Mouse (Mus musculus): ENCODE measurements around the gene Ccdc85a. TPM values are rescaled to one million over a fixed set of nuclear protein-coding genes. Genes with fewer than 3 reads are reported as not detected.

Ccdc85a gene
- 2.2 and 2.4 TPM in 2 replicates for total RNA-seq (2021)
- long read RNA-seq, full-length matches to known transcripts: 2 of 5 reads
- long read RNA-seq, partial matches to known transcripts: 1 of 5 reads
- long read RNA-seq, other reads (novel, unspliced or antisense): 2 of 5 reads

DNA sequence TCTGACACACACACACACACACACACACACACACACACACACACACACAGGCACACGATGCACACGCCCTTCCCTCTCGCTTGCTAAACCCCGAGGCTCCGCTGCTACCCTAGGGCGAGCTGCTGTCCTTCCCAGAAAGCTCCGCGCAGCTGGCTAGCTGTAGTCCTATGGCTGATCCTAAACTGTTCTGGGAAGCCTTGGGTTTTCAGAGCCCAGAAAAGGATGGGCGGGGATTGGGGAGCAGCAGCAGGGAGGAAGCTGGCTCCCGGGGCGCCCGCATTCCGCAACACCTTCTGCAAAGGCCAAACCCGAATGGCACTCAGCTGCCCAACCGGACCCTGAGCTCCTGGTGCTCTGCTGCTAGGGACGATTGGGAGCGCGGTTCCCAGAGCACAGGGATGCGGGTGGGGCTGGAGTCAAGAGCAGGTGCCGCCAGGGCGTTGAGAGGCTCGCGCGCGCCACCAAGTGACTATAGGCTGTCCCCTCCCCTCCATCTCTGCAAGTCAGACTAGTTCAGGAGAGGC lies at the start of gene Ccdc85a:
Gene Ccdc85a (minus strand): TSS at position 414 of the 524 bp plus-strand sequence.
- DNase-seq: peak; percentile 84

DNA sequence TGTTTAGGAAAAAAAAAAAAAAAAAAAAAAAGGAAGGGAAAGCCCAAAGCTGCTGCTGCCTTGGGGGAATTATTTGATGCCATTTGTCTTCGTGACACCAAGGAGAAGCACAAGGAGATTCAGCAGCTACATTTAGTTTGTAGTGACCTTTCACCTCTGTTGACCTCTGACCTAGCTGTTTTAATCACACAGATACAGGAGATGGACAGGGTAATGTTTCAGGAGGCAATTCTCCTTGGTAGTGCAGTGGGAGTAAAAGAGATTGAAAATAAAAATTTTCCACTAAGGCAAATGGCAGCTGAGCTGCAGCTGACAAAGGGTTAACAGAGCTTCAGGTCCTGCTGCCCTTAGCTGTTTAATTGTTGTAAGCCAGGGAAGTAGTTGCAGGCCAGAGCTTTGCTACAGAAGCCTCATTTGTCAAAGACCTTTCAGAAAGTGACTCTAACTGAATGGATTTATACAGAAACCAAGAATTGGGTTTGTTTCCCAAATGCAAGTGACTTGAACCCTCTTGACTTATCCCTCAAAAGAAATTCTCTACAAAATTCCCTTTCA lies 49.5 kb upstream of the Ccdc85a start:
- DNase-seq: no peak

DNA sequence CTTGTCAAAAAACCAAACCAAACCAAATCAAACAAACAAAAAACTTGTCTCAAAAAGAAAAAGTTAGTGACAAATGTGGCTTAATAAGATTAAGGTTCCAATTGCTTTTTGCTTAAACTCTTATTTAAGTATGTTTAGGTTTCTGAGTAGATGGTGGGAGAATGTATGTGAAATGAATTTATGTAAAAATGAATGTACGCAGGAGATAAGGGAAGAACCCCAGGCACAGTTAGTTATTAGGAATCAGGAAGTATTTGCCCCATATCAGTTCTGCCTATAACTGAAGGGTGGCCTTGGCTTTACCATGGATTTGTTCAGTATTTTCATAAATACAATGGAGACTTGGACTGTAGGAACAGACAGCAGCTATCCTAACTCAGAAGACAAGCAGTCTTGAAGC lies 49.0 kb upstream of the Ccdc85a start:
- no peak for DNase-seq

DNA sequence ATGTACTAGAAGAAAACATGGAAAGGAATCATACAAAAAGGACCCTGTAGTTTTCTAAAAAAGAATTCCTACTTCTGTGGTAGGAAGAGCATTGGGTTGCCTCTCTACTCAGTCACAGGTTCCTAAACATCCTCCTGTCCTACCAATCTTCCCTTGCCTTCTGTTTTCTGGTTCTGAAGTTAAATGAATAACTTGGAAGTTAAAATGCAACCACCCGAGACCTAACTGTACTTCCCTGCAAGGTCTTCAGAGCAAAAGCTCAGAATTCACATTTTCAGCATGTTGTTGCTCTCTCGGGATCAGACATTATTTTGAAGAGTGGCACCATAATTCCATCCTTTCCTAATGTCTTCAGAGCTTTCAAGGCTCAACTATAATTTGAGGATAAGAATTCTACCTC lies 46.6 kb upstream of the Ccdc85a start:
- DNase-seq: no peak

DNA sequence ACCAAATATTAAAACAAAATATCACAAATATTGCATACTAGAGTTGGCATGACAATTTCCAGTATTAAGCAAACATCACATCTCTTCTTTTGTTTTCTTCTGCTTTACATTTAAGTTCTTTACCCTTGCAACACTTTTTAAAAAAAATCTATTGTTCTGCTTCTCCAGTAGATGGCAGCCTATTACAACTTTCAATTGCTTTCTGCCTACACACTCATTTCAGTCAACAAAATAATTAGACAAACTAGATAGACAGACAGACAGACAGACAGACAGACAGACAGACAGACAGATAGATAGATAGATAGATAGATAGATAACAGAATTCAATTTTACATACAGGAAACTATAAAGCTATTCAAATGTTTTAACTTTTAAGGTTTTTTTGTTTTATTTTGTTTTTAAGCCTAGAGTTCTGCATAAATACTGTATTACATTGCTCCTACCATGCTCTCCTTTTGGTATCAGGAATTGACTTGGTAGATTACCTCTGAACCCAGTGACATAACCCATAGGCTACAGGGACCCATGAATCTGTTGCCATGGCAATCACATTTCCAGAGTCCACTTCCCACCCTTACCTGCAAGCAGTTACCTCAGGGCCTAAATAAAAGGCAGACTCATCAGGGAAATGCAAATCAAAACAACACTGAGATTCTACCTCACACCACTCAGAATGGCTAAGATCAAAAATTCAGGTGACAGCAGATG lies 26.8 kb upstream of the Ccdc85a start:
- DNase-seq: no peak

DNA sequence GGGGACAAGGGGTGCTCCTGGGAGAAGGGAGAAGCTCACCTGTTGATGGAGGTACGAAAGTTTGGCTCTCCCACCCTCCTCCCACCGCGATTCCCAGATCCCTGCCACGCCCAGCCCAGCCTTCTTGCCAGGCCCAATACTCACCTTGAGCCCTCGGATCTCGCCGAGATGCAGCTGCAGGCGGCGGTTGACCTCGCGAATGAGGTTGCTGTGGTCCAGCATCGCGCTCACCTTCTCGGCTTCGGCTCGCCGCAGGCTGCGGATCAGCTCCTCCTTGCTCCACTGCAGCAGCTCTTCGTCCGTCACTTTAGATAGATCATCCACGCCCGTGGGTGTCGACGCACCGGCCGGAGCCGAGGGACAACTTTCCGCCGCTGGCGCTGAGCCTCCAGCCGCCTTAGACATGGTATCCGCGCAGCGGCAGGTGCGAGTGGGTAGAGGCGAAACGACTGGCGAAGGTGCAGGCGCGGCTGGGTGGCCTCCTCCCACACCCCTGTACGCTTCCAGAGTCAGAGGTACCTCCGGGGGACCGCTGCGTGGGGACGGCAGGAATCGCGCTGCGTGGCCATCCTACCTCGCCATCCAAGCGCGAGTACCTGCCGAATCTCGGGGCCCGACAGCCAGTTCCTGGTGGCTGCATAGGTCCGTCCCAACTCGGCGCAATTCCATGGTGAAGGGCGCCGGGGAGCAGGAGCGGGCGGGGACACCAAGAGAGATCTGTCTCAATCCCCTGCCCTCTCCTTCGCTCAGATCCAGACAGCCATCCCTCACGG lies 800 bp downstream of the Ccdc85a start:
- DNase-seq: peak; percentile 17

DNA sequence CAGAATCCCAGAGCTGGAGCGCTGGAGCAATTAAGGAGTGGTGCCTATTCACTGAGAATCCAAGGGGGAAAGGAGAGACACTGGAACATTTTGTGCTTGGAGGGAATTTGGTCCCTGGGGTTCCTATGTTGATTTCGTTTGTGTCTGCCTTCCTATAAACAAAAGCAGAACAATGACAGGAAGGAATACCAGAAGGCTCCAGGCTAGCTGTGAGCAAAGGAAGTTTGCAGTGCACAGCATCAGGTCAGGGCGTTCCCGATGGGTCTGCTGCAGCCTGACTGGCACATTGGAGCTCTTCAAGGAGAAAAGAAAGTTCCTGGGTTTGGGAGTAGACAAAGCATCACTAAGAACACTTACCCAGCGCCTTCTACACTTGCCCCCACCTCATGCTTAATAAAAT lies 1.9 kb downstream of the Ccdc85a start:
- no peak for DNase-seq

DNA sequence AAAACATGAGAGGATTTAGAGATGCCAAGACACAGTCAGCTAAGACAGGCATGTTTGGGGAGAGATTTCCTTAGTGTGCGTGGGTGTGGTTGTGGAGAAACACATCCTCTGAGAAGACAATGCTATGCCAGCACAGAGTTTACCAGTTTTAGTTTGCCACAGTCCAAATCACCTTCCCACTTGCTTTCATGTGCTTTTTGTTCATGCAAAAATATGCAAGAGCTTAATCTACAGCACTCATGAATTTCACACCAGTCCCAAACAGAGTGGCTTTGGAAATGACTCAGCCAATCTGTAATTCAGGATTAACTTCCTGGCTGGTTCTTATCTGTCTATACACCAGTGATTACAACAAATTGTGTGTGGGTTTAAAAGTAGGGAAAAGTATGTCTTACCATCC lies 11.7 kb downstream of the Ccdc85a start:
- no peak for DNase-seq

DNA sequence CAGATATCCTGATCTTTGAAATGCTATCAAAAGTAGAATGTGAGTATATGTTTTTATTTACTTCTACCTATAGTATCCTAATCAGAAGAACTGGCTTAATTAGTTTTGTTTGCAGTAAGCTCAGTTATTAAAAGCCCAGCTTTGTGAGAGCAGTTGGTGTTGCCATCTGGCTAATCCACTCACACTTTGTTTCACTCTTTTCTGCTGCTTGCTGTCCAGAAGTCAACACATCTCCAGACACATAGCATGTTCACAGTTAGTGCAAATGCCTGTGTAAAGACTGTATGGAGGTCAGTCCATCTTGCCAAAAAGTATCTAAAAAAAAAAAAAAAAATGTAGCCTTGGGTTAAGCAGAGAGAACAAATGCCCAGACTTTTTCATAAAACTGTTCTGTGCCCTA lies 27.7 kb downstream of the Ccdc85a start:
- no peak for DNase-seq

DNA sequence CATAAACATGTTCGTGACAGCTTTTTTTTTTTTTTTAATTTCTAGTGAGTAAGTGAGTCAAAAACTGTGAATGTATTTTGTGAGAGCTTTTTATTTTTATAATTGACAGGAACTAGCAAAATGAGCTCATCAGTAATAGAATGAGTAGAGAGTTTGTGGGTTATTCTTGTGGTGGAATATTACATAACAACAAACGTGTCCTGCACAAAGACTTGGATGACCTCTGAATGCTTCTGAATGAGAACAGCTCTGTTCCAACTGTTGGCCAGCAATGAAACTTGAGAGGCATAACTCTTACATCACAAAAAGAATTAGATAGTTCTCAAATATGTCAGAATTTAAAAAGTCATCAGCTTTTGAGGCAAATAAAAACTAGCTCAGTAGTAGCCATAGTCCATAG lies 40.7 kb downstream of the Ccdc85a start:
- no peak for DNase-seq

DNA sequence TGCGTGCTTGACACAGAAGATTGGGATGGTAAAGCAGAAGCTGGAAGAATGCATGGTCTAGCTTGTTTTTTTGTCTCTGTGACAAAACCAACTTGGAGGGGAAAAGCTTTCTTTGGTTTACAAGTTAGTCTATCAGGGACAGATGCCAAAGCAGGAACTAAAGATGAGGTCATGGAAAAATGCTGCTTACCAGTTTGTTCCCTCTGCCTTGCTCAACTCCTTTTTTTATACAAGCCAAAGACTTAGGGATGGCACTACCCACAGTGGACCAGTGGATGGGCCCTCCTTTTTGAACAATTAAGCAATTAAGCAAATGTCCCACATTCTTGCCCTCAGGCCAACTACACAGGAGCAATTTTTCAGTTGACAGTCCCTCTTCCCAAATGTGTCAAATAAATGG lies 42.8 kb downstream of the Ccdc85a start:
- DNase-seq: no peak

DNA sequence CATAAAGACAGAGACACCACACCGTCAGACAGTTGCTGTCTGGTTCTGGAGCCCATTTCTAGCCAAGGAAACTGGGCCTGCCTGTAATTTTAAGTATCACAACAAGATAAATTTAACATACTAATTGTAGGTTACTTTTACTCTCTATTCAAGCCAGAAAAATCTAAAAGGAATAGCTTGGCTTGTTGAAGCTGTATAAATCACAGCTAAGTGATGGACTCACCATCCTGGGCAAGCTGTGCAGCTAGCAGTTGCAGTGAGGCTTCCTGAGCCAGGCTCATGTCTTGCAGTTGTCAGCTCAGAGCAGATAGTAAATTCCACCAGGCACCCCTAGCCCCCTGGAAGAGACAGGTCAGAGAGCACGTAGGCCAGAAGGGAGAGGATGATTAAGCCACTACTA lies 50.8 kb downstream of the Ccdc85a start:
- DNase-seq: no peak

DNA sequence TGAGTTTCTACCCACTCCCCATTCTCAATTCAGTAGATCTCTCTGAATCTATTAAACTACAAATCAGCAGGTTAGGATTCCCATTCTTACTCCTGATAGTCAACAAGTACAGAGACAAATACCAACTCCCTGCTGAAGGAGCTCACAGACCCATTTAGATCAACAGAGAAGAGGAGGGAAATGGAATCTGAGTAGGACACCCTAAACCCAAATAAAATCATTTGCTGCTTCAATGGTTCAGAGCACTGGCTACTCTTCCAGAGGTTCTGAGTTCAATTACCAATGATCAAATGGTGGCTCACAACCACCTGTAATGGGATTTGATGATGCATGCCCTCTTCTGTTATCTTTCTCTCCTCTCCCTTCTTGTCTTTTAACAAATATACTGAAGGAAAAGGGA lies 82.9 kb downstream of the Ccdc85a start:
- DNase-seq: no peak

DNA sequence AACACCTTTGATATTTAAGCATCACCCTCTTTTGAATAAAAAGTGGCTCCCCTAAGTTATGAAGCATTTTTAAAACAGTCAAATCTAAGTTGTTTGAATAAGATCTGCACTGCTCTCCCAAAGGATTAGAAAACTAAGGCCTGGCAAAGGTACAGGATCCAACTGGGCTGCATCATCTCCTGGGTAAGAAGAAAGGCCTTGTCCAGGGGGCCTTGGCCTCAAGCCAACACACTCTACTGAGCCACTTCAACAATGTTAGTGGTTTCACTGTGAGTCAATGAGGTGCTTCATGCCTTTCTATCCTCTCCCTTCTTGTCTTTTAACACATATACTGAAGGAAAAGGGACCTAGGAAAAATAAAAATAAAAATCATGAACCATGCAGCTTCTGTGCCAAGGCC lies 87.1 kb downstream of the Ccdc85a start:
- DNase-seq: no peak

DNA sequence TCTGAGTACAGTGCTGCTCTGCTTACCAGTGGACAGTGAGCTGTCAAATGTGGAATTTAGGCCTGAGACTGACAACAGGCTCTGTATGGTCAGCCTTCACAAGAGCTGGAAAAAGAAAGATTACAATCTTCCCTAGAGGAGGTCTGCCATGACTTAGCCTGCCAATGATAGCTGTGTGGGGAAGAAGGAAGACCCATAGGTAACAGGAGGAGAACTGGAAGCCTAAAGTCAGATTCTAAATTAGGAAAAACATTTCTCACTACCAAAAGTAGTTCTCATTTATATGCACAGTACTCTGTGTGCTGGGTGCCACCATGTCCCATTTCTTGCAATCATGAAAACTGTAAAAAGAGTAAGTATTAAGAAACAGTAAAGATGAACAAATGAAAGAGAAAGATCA lies 90.8 kb downstream of the Ccdc85a start:
- DNase-seq: no peak

DNA sequence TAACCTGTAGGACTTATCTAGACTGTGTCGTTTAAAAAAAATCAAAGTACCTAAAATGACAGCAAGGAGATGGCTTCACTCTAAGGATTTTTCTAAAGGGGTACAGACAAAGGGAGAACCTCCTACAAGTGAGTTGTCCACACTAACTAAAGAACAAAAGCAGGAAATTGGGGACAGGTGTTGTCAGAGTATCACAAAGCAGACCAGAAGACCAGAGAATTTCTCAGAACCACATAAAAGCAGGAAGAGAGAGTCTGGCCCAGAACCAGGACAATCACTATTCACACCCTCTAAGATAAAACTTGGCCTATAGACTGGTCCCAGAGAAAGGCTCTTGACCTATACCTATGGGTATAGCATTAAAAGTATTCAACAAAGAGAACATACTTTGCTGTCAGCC lies 92.8 kb downstream of the Ccdc85a start:
- DNase-seq: no peak

DNA sequence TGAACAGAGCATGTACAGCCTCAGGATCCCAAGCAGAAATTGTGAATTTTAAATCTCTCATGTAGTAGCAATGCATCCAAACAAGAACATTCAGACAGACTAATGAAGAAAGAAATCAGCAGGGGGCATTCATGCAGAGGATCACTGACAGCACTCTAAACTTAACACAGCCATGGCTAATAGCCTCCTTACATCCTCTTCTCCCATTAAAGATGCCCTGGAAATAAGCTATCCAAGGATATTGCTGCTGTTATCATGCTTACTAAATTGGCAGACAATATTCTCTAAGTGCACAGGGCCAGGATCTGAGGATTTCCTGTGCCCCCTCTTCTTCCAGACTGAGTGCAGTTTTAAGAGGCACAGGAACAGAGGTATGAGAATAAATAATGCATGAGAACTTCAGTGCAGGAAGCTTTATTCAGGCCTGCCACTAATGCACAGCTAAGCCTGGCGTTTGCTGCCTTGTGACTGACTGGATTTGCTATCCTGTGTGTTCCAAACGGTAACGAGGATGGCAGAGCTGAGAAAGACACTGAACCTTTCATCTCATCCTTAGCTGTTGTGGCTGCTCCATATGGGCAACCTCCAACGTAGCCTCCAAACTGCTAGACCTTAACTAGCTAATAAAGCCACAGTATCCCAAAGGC lies 99.9 kb downstream of the Ccdc85a start:
- DNase-seq: no peak

DNA sequence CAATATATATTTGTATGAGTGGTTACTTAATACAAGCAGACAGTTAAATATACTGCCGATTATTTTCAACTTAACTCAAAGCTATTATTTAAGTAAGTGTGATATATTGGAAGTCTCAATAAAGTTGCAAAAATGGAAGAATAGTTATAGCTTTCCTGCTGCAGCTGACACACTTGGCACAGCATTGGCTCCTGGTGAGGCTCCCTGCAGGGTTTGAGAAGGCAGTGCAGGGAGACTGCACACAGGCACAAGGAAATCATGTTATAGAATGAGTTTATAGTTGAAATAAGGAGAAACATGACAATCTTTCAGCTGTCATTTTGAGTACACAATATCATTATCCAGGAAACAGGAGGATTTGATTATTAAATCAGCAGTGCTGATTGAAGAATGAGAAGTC lies 107.0 kb downstream of the Ccdc85a start:
- no peak for DNase-seq

DNA sequence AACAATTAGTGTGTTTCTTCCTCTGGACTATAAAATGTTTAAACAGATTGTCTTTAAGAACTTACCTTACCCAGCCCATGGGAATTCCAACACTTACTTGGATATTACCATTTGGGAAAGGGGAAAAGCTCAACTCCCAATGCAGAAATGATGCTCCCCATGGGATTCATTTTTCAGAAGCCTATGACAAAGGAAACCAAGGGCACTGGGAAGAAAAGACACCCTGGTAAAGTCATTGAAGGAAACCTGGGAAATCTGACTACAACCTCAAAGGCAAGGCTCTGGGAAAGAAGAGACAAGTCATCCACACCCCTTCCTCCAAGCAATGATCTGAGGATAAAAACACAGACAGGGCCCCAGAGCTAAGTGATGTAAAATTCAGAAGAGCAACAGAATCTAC lies 118.4 kb downstream of the Ccdc85a start:
- no peak for DNase-seq

DNA sequence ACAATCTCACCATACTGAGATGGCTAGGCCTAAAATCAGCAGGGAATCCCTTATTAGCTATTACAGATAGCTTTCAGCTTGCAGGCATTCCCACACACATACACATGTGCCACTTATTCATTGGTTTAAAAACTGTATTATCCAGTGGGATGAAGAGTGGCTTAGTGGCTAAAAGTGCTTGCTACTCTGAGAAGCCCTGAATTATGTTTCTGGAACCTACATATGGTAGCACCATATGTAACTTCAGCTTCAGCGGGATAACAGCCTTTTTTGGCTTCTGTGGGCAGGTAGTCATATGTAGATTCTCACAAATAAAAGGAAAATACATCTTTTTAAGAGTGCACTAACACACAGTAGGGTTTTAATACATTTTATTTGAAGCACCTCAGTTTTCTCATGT lies 119.2 kb downstream of the Ccdc85a start:
- no peak for DNase-seq

DNA sequence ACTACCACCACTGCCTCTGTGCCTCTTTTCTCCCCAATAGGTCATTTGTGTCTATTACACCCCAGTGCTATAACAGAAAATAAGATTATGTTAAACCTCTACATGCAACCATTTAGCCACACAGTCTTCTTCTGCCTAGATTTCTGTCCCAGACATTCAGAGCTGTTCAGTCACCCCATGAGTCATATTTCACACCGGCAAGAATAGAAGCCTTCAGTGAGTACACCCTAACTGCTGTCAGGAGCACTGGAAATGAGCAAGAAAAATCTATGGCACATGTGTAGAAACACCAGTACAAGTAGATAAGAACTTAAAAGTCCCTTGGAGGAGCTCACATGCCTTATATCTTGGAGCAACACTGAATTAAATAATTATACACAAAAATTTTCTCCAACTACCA lies 125.0 kb downstream of the Ccdc85a start:
- DNase-seq: no peak

DNA sequence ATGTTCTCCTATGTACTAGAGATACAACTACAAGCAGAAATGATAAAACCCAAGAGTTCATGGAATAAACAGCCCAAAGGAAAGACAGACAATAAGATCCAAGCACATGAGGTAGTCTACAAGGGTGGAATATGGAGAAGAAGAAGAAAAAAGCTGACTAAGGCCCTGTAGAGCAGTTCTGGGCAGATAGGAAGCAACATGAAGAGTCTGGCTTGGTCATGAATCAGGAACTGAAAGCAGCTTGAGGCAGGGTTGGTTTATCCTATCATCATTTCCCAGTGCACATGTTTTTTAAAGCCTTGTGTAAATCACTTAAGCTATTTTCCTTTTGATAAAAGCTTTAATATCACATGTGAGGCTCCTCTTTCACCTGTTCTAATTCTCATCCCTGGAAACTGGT lies 144.2 kb downstream of the Ccdc85a start:
- DNase-seq: no peak
